Mouse (Mus musculus) lung, adult 2 months (tissue): ENCODE data around the gene Samd11.

Experiments
- CTCF ChIP-seq: fragments of 200-500 bp; IDR thresholded peaks from 2 replicates; pipeline ENCODE4 v1.5.1; 2011; ENCODE audit warnings: mild to moderate bottlenecking, low read length, control low read depth; ENCODE audit not compliant: insufficient read depth
- POLR2A ChIP-seq: fragments of 200-500 bp; IDR thresholded peaks from 2 replicates; pipeline ENCODE4 v1.6.1; 2011; ENCODE audit warnings: low read depth, mild to moderate bottlenecking, control low read depth, low read length, borderline replicate concordance; ENCODE audit errors: extremely low read depth

DNA sequence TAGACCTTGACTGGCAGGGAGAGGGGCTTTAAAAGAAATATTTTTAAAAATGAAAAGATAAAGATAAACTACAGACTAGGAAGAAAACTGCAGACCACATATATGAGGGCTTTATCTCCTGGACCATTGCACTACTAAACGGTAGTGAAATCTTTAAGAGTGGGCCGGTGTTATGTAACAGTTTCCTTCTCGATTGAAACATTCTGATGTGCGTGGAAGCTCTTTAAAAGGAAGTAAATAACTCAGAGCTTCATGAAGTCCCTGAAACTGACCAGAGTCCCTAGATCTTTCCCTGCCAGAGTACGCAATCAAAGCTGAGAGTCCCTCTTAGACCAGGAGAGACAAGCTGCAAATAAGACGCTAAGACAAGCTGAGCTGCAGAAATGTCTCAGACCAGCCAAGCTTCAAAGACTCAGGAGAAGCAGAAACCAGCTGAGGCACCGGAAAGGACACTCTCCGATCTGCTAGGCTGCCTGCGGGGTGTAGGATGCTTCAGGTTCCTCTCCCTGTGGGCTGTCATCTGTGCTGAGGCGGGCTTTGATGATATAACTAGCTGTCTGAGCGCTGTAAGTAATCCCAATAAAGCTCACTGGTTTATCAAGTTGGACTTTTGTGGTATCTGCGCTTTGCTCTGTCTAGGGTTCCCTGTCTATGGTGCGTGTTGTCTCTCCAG, 45.4 kb downstream of the Samd11 start:
- TF ChIP-seq POLR2A = no peak
- no peak for TF ChIP-seq CTCF
